Mouse (Mus musculus): ENCODE measurements around the gene Ankib1. TPM values are rescaled to one million over a fixed set of nuclear protein-coding genes. Genes with fewer than 3 reads are reported as not detected.
"Not testable (repeated sequence)": the region's sequence is repeated elsewhere in the genome, so short reads cannot be mapped to it uniquely, and the experiment has no call there.

Gene Ankib1
- polyA plus RNA-seq, 1 experiment from 2014 or later = 17.4 TPM

GRCm38 (mm10) chr5:3798656-3799055, 4.1 kb downstream of the Ankib1 start:
- not testable (repeated sequence) for H3K9me3 ChIP-seq (replicated peaks; ENCODE audit: control insufficient read depth, low read length); H3K4me2 ChIP-seq (ENCODE audit: low read length); H3K4me3 ChIP-seq (ENCODE audit: low read depth, low read length); H3K27ac ChIP-seq (ENCODE audit: low read depth, low read length); H3K9ac ChIP-seq (ENCODE audit: low read length); H3K27me3 ChIP-seq (replicated peaks; ENCODE audit: control insufficient read depth, insufficient read depth, low read length); ATAC-seq; H3K4me1 ChIP-seq (ENCODE audit: control insufficient read depth, insufficient read depth, low read length); DNase-seq (ENCODE audit: low spot score); H3K36me3 ChIP-seq (ENCODE audit: control insufficient read depth, insufficient read depth, low read length)

GRCm38 (mm10) chr5:3797101-3797500, 5.6 kb downstream of the Ankib1 start:
- not testable (repeated sequence) for H3K27me3 ChIP-seq (replicated peaks; ENCODE audit: control insufficient read depth, insufficient read depth, low read length); H3K36me3 ChIP-seq (ENCODE audit: control insufficient read depth, insufficient read depth, low read length); H3K9ac ChIP-seq (ENCODE audit: low read length); H3K4me2 ChIP-seq (ENCODE audit: low read length); DNase-seq (ENCODE audit: low spot score); H3K27ac ChIP-seq (ENCODE audit: low read depth, low read length); H3K4me1 ChIP-seq (ENCODE audit: control insufficient read depth, insufficient read depth, low read length); H3K4me3 ChIP-seq (ENCODE audit: low read depth, low read length); H3K9me3 ChIP-seq (replicated peaks; ENCODE audit: control insufficient read depth, low read length); ATAC-seq
- 95% methylated on average over 2 of the region's 2 CpGs for WGBS

GRCm38 (mm10) chr5:3791048-3791447, 11.7 kb downstream of the Ankib1 start:
- Histone ChIP-seq H3K9me3 (replicated peaks; ENCODE audit: control insufficient read depth, low read length) (no peaks in the 10 kb centered on the region), H3K4me2 (ENCODE audit: low read length) (no peak overlapping the region), H3K36me3 (ENCODE audit: control insufficient read depth, insufficient read depth, low read length) (no peaks in the 10 kb centered on the region), H3K9ac (ENCODE audit: low read length) (no peak overlapping the region), H3K4me1 (ENCODE audit: control insufficient read depth, insufficient read depth, low read length) (no peaks in the 10 kb centered on the region), H3K27me3 (replicated peaks; ENCODE audit: control insufficient read depth, insufficient read depth, low read length) (no peaks in the 10 kb centered on the region), H3K27ac (ENCODE audit: low read depth, low read length) (no peak overlapping the region), H3K4me3 (ENCODE audit: low read depth, low read length) (no peak overlapping the region)
- DNase-seq (ENCODE audit: low spot score) = no peak
- no peak for ATAC-seq

- H3K9me3 ChIP-seq (replicated peaks; ENCODE audit: control insufficient read depth, low read length) = no peaks in the 10 kb centered on the region
- no peak overlapping the region for H3K4me2 ChIP-seq (ENCODE audit: low read length)
- no peak overlapping the region for H3K9ac ChIP-seq (ENCODE audit: low read length)
- 81% methylated on average over 4 of the region's 4 CpGs for WGBS
- no peak overlapping the region for H3K4me3 ChIP-seq (ENCODE audit: low read depth, low read length)
- H3K4me1 ChIP-seq (ENCODE audit: control insufficient read depth, insufficient read depth, low read length) = no peaks in the 10 kb centered on the region
- no peaks in the 10 kb centered on the region for H3K27me3 ChIP-seq (replicated peaks; ENCODE audit: control insufficient read depth, insufficient read depth, low read length)
- no peak for ATAC-seq
- no peaks in the 10 kb centered on the region for H3K36me3 ChIP-seq (ENCODE audit: control insufficient read depth, insufficient read depth, low read length)
- DNase-seq (ENCODE audit: low spot score) = no peak
- H3K27ac ChIP-seq (ENCODE audit: low read depth, low read length) = no peak overlapping the region
Observed at GRCm38 (mm10) chr5:3787548-3787947, 15.2 kb downstream of the Ankib1 start.

GRCm38 (mm10) chr5:3784751-3785496, 17.8 kb downstream of the Ankib1 start:
- Histone ChIP-seq H3K36me3 (ENCODE audit: control insufficient read depth, insufficient read depth, low read length) (no peaks in the 10 kb centered on the region), H3K4me2 (ENCODE audit: low read length) (no peak overlapping the region), H3K4me3 (ENCODE audit: low read depth, low read length) (no peak overlapping the region), H3K27me3 (replicated peaks; ENCODE audit: control insufficient read depth, insufficient read depth, low read length) (no peaks in the 10 kb centered on the region), H3K9me3 (replicated peaks; ENCODE audit: control insufficient read depth, low read length) (no peaks in the 10 kb centered on the region), H3K9ac (ENCODE audit: low read length) (no peak overlapping the region), H3K27ac (ENCODE audit: low read depth, low read length) (no peak overlapping the region), H3K4me1 (ENCODE audit: control insufficient read depth, insufficient read depth, low read length) (no peaks in the 10 kb centered on the region)
- no peak for DNase-seq (ENCODE audit: low spot score)
- WGBS = 41% methylated on average over 1 of the region's 1 CpGs
- ATAC-seq = no peak

- DNase-seq (ENCODE audit: low spot score) = peak; percentile 24
- WGBS = 78% methylated on average over 2 of the region's 2 CpGs
- no peaks in the 10 kb centered on the region for H3K4me1 ChIP-seq (ENCODE audit: control insufficient read depth, insufficient read depth, low read length)
- H3K9ac ChIP-seq (ENCODE audit: low read length) = no peak overlapping the region
- ATAC-seq = no peak
- H3K27ac ChIP-seq (ENCODE audit: low read depth, low read length) = no peak overlapping the region
- H3K4me2 ChIP-seq (ENCODE audit: low read length) = no peak overlapping the region
- no peak overlapping the region for H3K4me3 ChIP-seq (ENCODE audit: low read depth, low read length)
- H3K9me3 ChIP-seq (replicated peaks; ENCODE audit: control insufficient read depth, low read length) = no peaks in the 10 kb centered on the region
- H3K36me3 ChIP-seq (ENCODE audit: control insufficient read depth, insufficient read depth, low read length) = no peaks in the 10 kb centered on the region
- no peaks in the 10 kb centered on the region for H3K27me3 ChIP-seq (replicated peaks; ENCODE audit: control insufficient read depth, insufficient read depth, low read length)
Observed at GRCm38 (mm10) chr5:3783947-3784681, 18.6 kb downstream of the Ankib1 start.

- Histone ChIP-seq H3K4me1 (ENCODE audit: control insufficient read depth, insufficient read depth, low read length) (no peaks in the 10 kb centered on the region), H3K36me3 (ENCODE audit: control insufficient read depth, insufficient read depth, low read length) (no peaks in the 10 kb centered on the region), H3K27me3 (replicated peaks; ENCODE audit: control insufficient read depth, insufficient read depth, low read length) (no peaks in the 10 kb centered on the region), H3K27ac (ENCODE audit: low read depth, low read length) (no peak overlapping the region), H3K9me3 (replicated peaks; ENCODE audit: control insufficient read depth, low read length) (no peaks in the 10 kb centered on the region), H3K4me2 (ENCODE audit: low read length) (no peak overlapping the region), H3K4me3 (ENCODE audit: low read depth, low read length) (no peak overlapping the region), H3K9ac (ENCODE audit: low read length) (no peak overlapping the region)
- DNase-seq (ENCODE audit: low spot score) (no peak), ATAC-seq (no peak)
Observed at GRCm38 (mm10) chr5:3782670-3783069, 20.1 kb downstream of the Ankib1 start.

DNA sequence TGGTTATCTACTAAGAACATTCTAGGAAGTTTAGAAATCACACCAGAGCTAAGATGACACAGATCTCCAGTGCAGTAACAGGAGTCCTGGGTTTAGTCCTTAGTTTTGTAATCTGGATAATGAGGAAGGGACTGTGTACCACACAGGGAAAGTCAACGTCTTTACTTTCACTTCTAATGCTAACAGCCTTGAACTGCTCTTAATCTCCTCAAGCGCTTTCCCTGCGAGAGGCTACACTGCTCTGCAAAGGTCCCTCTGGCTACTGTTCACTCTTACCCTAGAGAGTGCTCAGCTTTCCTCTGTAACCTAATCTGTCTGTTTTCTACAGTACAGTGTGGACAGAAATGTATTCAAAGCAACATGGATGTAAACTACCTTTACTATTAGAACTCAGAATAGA, 30.7 kb downstream of the Ankib1 start:
- Histone ChIP-seq H3K36me3 (ENCODE audit: control insufficient read depth, insufficient read depth, low read length) (0 out of 2 replicates have a peak, but pooled peaks cover 4% of the 10 kb centered on the region), H3K4me1 (ENCODE audit: control insufficient read depth, insufficient read depth, low read length) (peaks cover 10% of the 10 kb centered on the region), H3K9me3 (replicated peaks; ENCODE audit: control insufficient read depth, low read length) (no peaks in the 10 kb centered on the region), H3K4me3 (ENCODE audit: low read depth, low read length) (no peak overlapping the region), H3K27ac (ENCODE audit: low read depth, low read length) (no peak overlapping the region), H3K27me3 (replicated peaks; ENCODE audit: control insufficient read depth, insufficient read depth, low read length) (no peaks in the 10 kb centered on the region), H3K4me2 (ENCODE audit: low read length) (0 out of 2 replicates have a peak overlapping the region, but pooled peaks have one; percentile 16), H3K9ac (ENCODE audit: low read length) (no peak overlapping the region)
- ATAC-seq = peak; percentile 34; the same call in 1 of the 2 replicates
- WGBS = 29% methylated on average over 3 of the region's 3 CpGs
- peak; percentile 8 for DNase-seq (ENCODE audit: low spot score)

DNA sequence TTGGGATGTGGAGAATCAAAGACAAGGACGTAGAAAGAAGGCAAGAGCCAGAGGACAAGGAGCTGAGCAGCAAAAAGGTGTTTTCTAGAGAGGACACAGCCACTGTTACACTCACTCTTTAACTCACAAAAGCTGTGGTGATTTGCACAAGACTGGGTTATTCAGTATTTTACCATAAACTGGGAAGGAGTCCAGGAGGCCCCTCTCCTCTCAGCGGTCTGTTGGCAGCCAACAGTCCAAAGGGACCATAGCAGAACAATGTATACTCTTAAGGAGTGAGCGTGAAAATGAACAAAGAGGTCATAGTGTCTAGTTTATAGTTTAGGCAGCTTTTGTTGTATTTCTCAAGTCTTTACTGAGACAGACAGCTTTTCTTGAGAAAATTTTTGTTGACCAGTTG, 31.2 kb downstream of the Ankib1 start:
- H3K4me2 ChIP-seq (ENCODE audit: low read length) = 0 out of 2 replicates have a peak overlapping the region, but pooled peaks have one; percentile 16
- 19% methylated on average over 3 of the region's 3 CpGs for WGBS
- no peak overlapping the region for H3K27ac ChIP-seq (ENCODE audit: low read depth, low read length)
- ATAC-seq (peak; percentile 87), DNase-seq (ENCODE audit: low spot score) (peak; percentile 72)
- no peak overlapping the region for H3K9ac ChIP-seq (ENCODE audit: low read length)
- no peaks in the 10 kb centered on the region for H3K9me3 ChIP-seq (replicated peaks; ENCODE audit: control insufficient read depth, low read length)
- 0 out of 2 replicates have a peak, but pooled peaks cover 4% of the 10 kb centered on the region for H3K36me3 ChIP-seq (ENCODE audit: control insufficient read depth, insufficient read depth, low read length)
- no peak overlapping the region for H3K4me3 ChIP-seq (ENCODE audit: low read depth, low read length)
- no peaks in the 10 kb centered on the region for H3K27me3 ChIP-seq (replicated peaks; ENCODE audit: control insufficient read depth, insufficient read depth, low read length)
- H3K4me1 ChIP-seq (ENCODE audit: control insufficient read depth, insufficient read depth, low read length) = peaks cover 10% of the 10 kb centered on the region

All from forebrain, embryonic 14.5 days (tissue).